Mouse (Mus musculus): ENCODE data around the gene Exoc7. TPM values are rescaled to one million over a fixed set of nuclear protein-coding genes. Genes with fewer than 3 reads are reported as not detected.
A peak's percentile ranks its signal among the peaks of the same experiment; 100 is the strongest.

Gene Exoc7
- polyA plus RNA-seq, 2 experiments, result 57.7 to 72.0 TPM

DNA sequence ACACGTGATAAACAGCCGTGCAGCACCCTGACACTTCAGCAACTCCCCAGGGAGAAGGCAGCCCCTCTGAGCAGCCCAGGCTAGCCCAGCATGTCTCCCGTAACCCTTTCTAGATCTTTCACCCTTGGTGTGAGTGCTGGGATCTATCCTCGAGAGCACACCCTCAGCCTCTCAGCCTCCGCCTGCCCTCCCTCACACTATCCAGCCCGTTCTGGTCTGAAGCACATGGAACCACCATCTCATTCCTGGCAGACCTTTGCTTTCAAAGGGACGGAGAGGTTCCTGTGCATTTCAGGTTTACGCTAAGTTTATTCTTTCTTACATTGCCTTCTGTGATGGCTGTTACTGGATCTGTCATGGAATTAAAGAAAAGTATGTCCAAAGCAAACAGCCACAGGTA lies 62.5 kb downstream of the Exoc7 start:
- Histone ChIP-seq H3K27ac (replicated peaks; ENCODE audit: low read depth, low read length) (no peak overlapping the region), H3K9ac (ENCODE audit: low read depth, low read length, severe bottlenecking) (no peak overlapping the region), H3K4me3 (replicated peaks; ENCODE audit: low read length) (no peak overlapping the region), H3K4me2 (replicated peaks; ENCODE audit: low read depth, low read length, severe bottlenecking) (no peak overlapping the region), H3K36me3 (ENCODE audit: control insufficient read depth, insufficient read depth, low read length) (peaks cover 61% of the 10 kb centered on the region), H3K27me3 (ENCODE audit: control insufficient read depth, insufficient read depth, low read length) (no peaks in the 10 kb centered on the region), H3K9me3 (ENCODE audit: control insufficient read depth, low read length) (no peaks in the 10 kb centered on the region), H3K4me1 (ENCODE audit: control insufficient read depth, insufficient read depth, low read length) (peaks cover 8% of the 10 kb centered on the region)
- ATAC-seq (ENCODE audit: low FRiP score, low read depth), result no peak
- no peak for DNase-seq (ENCODE audit: low spot score)
- WGBS, result 65% methylated on average over 8 of the region's 8 CpGs
- no peak for TF ChIP-seq POLR2A (IDR thresholded peaks at IDR 0.05; ENCODE audit: borderline replicate concordance, extremely low read depth, insufficient read depth, insufficient read length)

DNA sequence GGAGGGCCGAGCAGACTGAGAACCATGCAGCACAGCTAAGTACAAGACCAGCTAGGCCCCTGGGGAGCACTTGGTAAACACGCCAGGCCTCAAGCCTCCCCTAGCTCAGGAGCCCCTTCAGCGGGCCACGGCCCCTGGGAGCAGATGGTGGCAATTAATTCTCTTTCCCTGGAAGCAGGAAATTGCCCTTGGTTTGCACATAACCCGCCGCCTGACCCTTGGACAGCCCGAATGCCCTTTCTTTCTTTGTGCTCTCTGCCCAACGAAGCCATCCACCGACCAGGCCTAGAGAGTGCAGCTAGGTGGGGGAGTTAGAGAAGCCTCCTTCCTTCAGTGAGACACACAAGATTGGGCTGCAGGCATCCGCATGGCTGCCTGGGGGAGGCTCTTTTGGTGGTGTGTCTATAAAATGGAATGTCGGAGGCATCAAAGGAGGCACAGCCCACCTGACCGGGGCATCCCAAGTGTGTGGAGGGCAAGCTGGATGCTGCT lies 65.2 kb downstream of the Exoc7 start:
- DNase-seq (ENCODE audit: low spot score) (no peak), ATAC-seq (ENCODE audit: low FRiP score, low read depth) (no peak)
- Histone ChIP-seq H3K9me3 (ENCODE audit: control insufficient read depth, low read length) (no peaks in the 10 kb centered on the region), H3K27me3 (ENCODE audit: control insufficient read depth, insufficient read depth, low read length) (peaks cover 10% of the 10 kb centered on the region; the same call in 1 of the 2 replicates), H3K4me3 (replicated peaks; ENCODE audit: low read length) (no peak overlapping the region), H3K4me2 (replicated peaks; ENCODE audit: low read depth, low read length, severe bottlenecking) (no peak overlapping the region), H3K36me3 (ENCODE audit: control insufficient read depth, insufficient read depth, low read length) (peaks cover 33% of the 10 kb centered on the region), H3K4me1 (ENCODE audit: control insufficient read depth, insufficient read depth, low read length) (peaks cover 14% of the 10 kb centered on the region), H3K27ac (replicated peaks; ENCODE audit: low read depth, low read length) (no peak overlapping the region), H3K9ac (ENCODE audit: low read depth, low read length, severe bottlenecking) (peak overlapping the region; percentile 31; the same call in 1 of the 2 replicates)
- TF ChIP-seq POLR2A (IDR thresholded peaks at IDR 0.05; ENCODE audit: borderline replicate concordance, extremely low read depth, insufficient read depth, insufficient read length), result no peak
- 14% methylated on average over 12 of the region's 12 CpGs for WGBS

DNA sequence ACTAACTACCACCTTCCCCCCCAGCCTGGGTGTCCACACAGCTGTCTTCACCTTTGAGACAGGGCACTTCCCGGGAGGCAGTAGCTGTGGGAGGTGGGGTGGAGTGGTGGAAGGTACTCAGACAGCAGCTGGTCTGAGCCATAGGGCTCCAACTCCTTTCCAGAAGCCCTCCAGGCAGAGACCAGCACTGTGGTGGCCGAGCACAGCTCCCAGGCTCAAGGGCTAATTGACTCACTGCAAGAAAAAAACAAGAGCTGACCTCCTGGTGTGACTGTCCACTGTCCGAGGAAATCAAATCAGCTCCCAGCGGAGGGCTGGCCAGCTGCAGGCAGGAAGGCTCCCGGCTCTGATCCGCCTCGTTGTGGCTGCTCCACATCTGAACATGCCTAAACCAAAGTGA lies 67.2 kb downstream of the Exoc7 start:
- H3K9me3 ChIP-seq (ENCODE audit: control insufficient read depth, low read length), result no peaks in the 10 kb centered on the region
- WGBS, result 17% methylated on average over 7 of the region's 7 CpGs
- TF ChIP-seq POLR2A (IDR thresholded peaks at IDR 0.05; ENCODE audit: borderline replicate concordance, extremely low read depth, insufficient read depth, insufficient read length), result no peak
- H3K9ac ChIP-seq (ENCODE audit: low read depth, low read length, severe bottlenecking), result no peak overlapping the region
- H3K4me1 ChIP-seq (ENCODE audit: control insufficient read depth, insufficient read depth, low read length), result peaks cover 14% of the 10 kb centered on the region
- no peak for DNase-seq (ENCODE audit: low spot score)
- H3K4me2 ChIP-seq (replicated peaks; ENCODE audit: low read depth, low read length, severe bottlenecking), result no peak overlapping the region
- H3K27ac ChIP-seq (replicated peaks; ENCODE audit: low read depth, low read length), result no peak overlapping the region
- peaks cover 10% of the 10 kb centered on the region; the same call in 1 of the 2 replicates for H3K27me3 ChIP-seq (ENCODE audit: control insufficient read depth, insufficient read depth, low read length)
- H3K36me3 ChIP-seq (ENCODE audit: control insufficient read depth, insufficient read depth, low read length), result peaks cover 13% of the 10 kb centered on the region
- H3K4me3 ChIP-seq (replicated peaks; ENCODE audit: low read length), result no peak overlapping the region
- no peak for ATAC-seq (ENCODE audit: low FRiP score, low read depth)

Other genes starting within 250 kb of the Exoc7 start
- gene Unc13d, start 229.3 kb downstream of the Exoc7 start, polyA plus RNA-seq (2012; rRNA removed), result 4.1 and 4.3 TPM in 2 replicates
- gene Unc13d, start 229.3 kb downstream of the Exoc7 start, polyA plus RNA-seq (2014; fragmentation: Nextera tagmentation; extraction: Ambion mirVana), result 3.4 and 3.8 TPM in 2 replicates
- gene Wbp2, start 220.2 kb downstream of the Exoc7 start, polyA plus RNA-seq (2012; rRNA removed), result 58.6 and 76.2 TPM in 2 replicates
- gene Wbp2, start 220.2 kb downstream of the Exoc7 start, polyA plus RNA-seq (2014; fragmentation: Nextera tagmentation; extraction: Ambion mirVana), result 56.8 and 57.7 TPM in 2 replicates
- 25.5 and 35.2 TPM in 2 replicates for gene Trim47, start 180.0 kb downstream of the Exoc7 start, polyA plus RNA-seq (2012; rRNA removed)
- gene Trim47, start 180.0 kb downstream of the Exoc7 start, polyA plus RNA-seq (2014; fragmentation: Nextera tagmentation; extraction: Ambion mirVana), result 25.1 and 28.5 TPM in 2 replicates
- 4.9 and 6.2 TPM in 2 replicates for gene Trim65, start 176.1 kb downstream of the Exoc7 start, polyA plus RNA-seq (2012; rRNA removed)
- 3.1 and 4.1 TPM in 2 replicates for gene Trim65, start 176.1 kb downstream of the Exoc7 start, polyA plus RNA-seq (2014; fragmentation: Nextera tagmentation; extraction: Ambion mirVana)
- 52.6 and 56.4 TPM in 2 replicates for gene Mrpl38, start 168.4 kb downstream of the Exoc7 start, polyA plus RNA-seq (2012; rRNA removed)
- gene Mrpl38, start 168.4 kb downstream of the Exoc7 start, polyA plus RNA-seq (2014; fragmentation: Nextera tagmentation; extraction: Ambion mirVana), result 85.8 and 86.5 TPM in 2 replicates
- 77.7 and 82.6 TPM in 2 replicates for gene Fbf1, start 139.1 kb downstream of the Exoc7 start, polyA plus RNA-seq (2012; rRNA removed)
- gene Fbf1, start 139.1 kb downstream of the Exoc7 start, polyA plus RNA-seq (2014; fragmentation: Nextera tagmentation; extraction: Ambion mirVana), result 26.4 and 34.8 TPM in 2 replicates
- 44.2 and 50.0 TPM in 2 replicates for gene Ten1, start 108.4 kb downstream of the Exoc7 start, polyA plus RNA-seq (2012; rRNA removed)
- gene Ten1, start 108.4 kb downstream of the Exoc7 start, polyA plus RNA-seq (2014; fragmentation: Nextera tagmentation; extraction: Ambion mirVana), result 67.4 and 70.5 TPM in 2 replicates
- gene Acox1, start 108.2 kb downstream of the Exoc7 start, polyA plus RNA-seq (2012; rRNA removed), result 38.1 and 42.9 TPM in 2 replicates
- 26.3 and 30.1 TPM in 2 replicates for gene Acox1, start 108.2 kb downstream of the Exoc7 start, polyA plus RNA-seq (2014; fragmentation: Nextera tagmentation; extraction: Ambion mirVana)
- 6.0 and 8.2 TPM in 2 replicates for gene Evpl, start 69.2 kb downstream of the Exoc7 start, polyA plus RNA-seq (2012; rRNA removed)
- gene Evpl, start 69.2 kb downstream of the Exoc7 start, polyA plus RNA-seq (2014; fragmentation: Nextera tagmentation; extraction: Ambion mirVana), result 17.0 and 21.8 TPM in 2 replicates
- 106 and 111 TPM in 2 replicates for gene Srp68, start 33.0 kb downstream of the Exoc7 start, polyA plus RNA-seq (2012; rRNA removed)
- 94.9 and 103 TPM in 2 replicates for gene Srp68, start 33.0 kb downstream of the Exoc7 start, polyA plus RNA-seq (2014; fragmentation: Nextera tagmentation; extraction: Ambion mirVana)
- gene Galr2, start 26.3 kb downstream of the Exoc7 start, polyA plus RNA-seq (2012; rRNA removed), result 0.24 and 0.59 TPM in 2 replicates
- gene Galr2, start 26.3 kb downstream of the Exoc7 start, polyA plus RNA-seq (2014; fragmentation: Nextera tagmentation; extraction: Ambion mirVana), result 0.33 and 0.37 TPM in 2 replicates
- 0.85 and 0.88 TPM in 2 replicates for gene Foxj1, start 28.2 kb upstream of the Exoc7 start, polyA plus RNA-seq (2012; rRNA removed)
- gene Foxj1, start 28.2 kb upstream of the Exoc7 start, polyA plus RNA-seq (2014; fragmentation: Nextera tagmentation; extraction: Ambion mirVana), result 0.14 TPM in 1 of 2 replicates, not detected in the other
- 20.1 and 23.2 TPM in 2 replicates for gene Rnf157, start 105.8 kb upstream of the Exoc7 start, polyA plus RNA-seq (2012; rRNA removed)
- 17.3 and 19.7 TPM in 2 replicates for gene Rnf157, start 105.8 kb upstream of the Exoc7 start, polyA plus RNA-seq (2014; fragmentation: Nextera tagmentation; extraction: Ambion mirVana)
- gene Ubald2, start 126.9 kb upstream of the Exoc7 start, polyA plus RNA-seq (2012; rRNA removed), result 131 and 148 TPM in 2 replicates
- gene Ubald2, start 126.9 kb upstream of the Exoc7 start, polyA plus RNA-seq (2014; fragmentation: Nextera tagmentation; extraction: Ambion mirVana), result 46.2 and 48.6 TPM in 2 replicates
- 0.09 and 0.33 TPM in 2 replicates for gene Qrich2, start 159.0 kb upstream of the Exoc7 start, polyA plus RNA-seq (2012; rRNA removed)
- gene Qrich2, start 159.0 kb upstream of the Exoc7 start, polyA plus RNA-seq (2014; fragmentation: Nextera tagmentation; extraction: Ambion mirVana), result 0.17 and 0.36 TPM in 2 replicates
- gene Prpsap1, start 187.0 kb upstream of the Exoc7 start, polyA plus RNA-seq (2012; rRNA removed), result 134 and 144 TPM in 2 replicates
- 148 and 157 TPM in 2 replicates for gene Prpsap1, start 187.0 kb upstream of the Exoc7 start, polyA plus RNA-seq (2014; fragmentation: Nextera tagmentation; extraction: Ambion mirVana)
- gene Sphk1, start 223.7 kb upstream of the Exoc7 start, polyA plus RNA-seq (2012; rRNA removed), result 3.8 and 4.7 TPM in 2 replicates
- 3.2 and 3.4 TPM in 2 replicates for gene Sphk1, start 223.7 kb upstream of the Exoc7 start, polyA plus RNA-seq (2014; fragmentation: Nextera tagmentation; extraction: Ambion mirVana)

Measured in limb, embryonic 14.5 days (tissue).